Mouse (Mus musculus) lung, embryonic 16.5 days (tissue): Measurements from ENCODE around the gene Myod1. TPM values are rescaled to one million over a fixed set of nuclear protein-coding genes. Genes with fewer than 3 reads are reported as not detected.

Source experiments
- ATAC-seq: fragments of 200-750 bp; cut with Nextera tagmentation; 2 replicates; pipeline ENCODE4 v1.8.0; 2017; ENCODE audit warnings: low read depth, mild to moderate bottlenecking, moderate library complexity
- H3K27ac ChIP-seq: fragments of 300-500 bp; sonication (generic); 2 replicates; pipeline ENCODE4 v1.5.1; 2014; ENCODE audit warnings: mild to moderate bottlenecking, control low read depth, low read length
- H3K27me3 ChIP-seq: fragments of 300-500 bp; sonication (generic); 2 replicates; pipeline ENCODE4 v1.6.1; 2014; ENCODE audit warnings: low read depth, low read length, mixed read lengths; ENCODE audit not compliant: control insufficient read depth, insufficient read depth
- H3K36me3 ChIP-seq: fragments of 300-500 bp; sonication (generic); 2 replicates; pipeline ENCODE4 v1.6.1; 2014; ENCODE audit warnings: low read length; ENCODE audit not compliant: control insufficient read depth, insufficient read depth
- H3K4me1 ChIP-seq: fragments of 300-500 bp; sonication (generic); replicated peaks from 2 replicates; pipeline ENCODE4 v1.6.1; 2014; ENCODE audit warnings: low read length, mixed read lengths; ENCODE audit not compliant: control insufficient read depth, insufficient read depth
- H3K4me2 ChIP-seq: fragments of 300-500 bp; sonication (generic); 2 replicates; pipeline ENCODE4 v1.6.1; 2014; ENCODE audit warnings: low read depth, low read length, control low read depth
- H3K4me3 ChIP-seq: fragments of 300-500 bp; sonication (generic); 2 replicates; pipeline ENCODE4 v1.5.1; 2014; ENCODE audit warnings: mild to moderate bottlenecking, low read length, control low read depth
- H3K9ac ChIP-seq: fragments of 300-500 bp; sonication (generic); 2 replicates; pipeline ENCODE4 v1.6.1; 2014; ENCODE audit warnings: low read length, control low read depth
- H3K9me3 ChIP-seq: fragments of 300-500 bp; sonication (generic); 2 replicates; pipeline ENCODE4 v1.6.1; 2016; ENCODE audit warnings: low read length; ENCODE audit not compliant: control insufficient read depth
- whole genome bisulfite sequencing: fragments of 180-500 bp; shearing (Covaris S2); extraction: QIAGEN DNeasy Blood & Tissue Kit; methylation state at CpG from one replicate; pipeline ENCODE4 v1.1.7; 2014; 5-methylcytosine and 5-hydroxymethylcytosine counted together
- polyA plus RNA-seq: library from polyadenylated mRNA; unstranded; fragments of >200 nt; fragmentation: Nextera tagmentation; extraction: Ambion mirVana; gene quantifications from 2 replicates; pipeline ENCODE4 v1.2.1, GENCODE M21; 2015

The Myod1 gene
- polyA plus RNA-seq, 1 experiment from 2014 or later = 0.65 TPM

DNA sequence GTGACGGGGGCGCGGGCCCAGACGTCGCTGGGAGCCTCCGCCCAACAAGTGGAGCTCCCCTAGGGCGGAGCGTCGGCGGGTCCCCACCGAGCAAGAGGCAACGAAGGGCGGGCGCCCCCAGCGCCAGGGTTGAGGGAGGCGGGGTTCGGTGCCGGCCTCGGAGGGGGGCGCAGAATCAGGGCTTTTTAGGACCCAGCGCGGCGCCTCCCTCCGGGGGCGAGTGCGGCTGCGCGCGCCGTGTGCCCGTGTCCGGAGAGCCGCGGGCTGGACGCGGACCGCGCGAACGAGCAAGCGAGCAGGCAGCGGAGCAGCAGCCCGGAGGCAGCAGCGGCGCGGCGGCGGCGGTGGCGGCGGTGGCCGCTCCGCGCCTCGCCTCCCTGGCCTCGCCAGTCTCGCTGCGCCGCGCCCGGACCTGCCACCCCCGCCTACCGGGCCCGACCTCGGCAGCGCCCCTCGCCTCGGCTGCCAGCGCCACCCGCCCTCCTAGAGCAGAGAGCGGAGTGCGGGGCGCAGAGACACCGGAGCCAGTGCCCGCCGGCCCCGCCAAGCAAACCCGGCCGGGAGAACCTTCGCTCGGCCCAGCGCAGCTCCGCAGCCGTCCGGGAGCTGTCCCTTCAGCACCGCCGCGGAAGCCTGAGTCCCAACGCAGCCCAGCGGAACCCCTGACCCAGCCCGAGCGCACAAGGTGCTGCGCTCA is 20.1 kb downstream of the Myod1 start, which contains the start of gene Kcnc1:
TSS of gene Kcnc1 (plus strand) at position 267 of the 697 bp plus-strand sequence.
- peak within 1 kb of the TSS; percentile 52 for H3K4me3 ChIP-seq
- peak within 1 kb of the TSS; percentile 88 for H3K4me2 ChIP-seq
- no peaks in the 10 kb centered on the region for H3K36me3 ChIP-seq
- H3K9ac ChIP-seq = no peak within 1 kb of the TSS
- peaks cover 9% of the 10 kb centered on the region for H3K4me1 ChIP-seq
- H3K27me3 ChIP-seq = peaks cover 68% of the 10 kb centered on the region
- WGBS = under 1% methylated on average over 45 of the region's 93 CpGs
- no peak within 1 kb of the TSS for H3K27ac ChIP-seq
- ATAC-seq = peak; percentile 83
- H3K9me3 ChIP-seq = no peaks in the 10 kb centered on the region

DNA sequence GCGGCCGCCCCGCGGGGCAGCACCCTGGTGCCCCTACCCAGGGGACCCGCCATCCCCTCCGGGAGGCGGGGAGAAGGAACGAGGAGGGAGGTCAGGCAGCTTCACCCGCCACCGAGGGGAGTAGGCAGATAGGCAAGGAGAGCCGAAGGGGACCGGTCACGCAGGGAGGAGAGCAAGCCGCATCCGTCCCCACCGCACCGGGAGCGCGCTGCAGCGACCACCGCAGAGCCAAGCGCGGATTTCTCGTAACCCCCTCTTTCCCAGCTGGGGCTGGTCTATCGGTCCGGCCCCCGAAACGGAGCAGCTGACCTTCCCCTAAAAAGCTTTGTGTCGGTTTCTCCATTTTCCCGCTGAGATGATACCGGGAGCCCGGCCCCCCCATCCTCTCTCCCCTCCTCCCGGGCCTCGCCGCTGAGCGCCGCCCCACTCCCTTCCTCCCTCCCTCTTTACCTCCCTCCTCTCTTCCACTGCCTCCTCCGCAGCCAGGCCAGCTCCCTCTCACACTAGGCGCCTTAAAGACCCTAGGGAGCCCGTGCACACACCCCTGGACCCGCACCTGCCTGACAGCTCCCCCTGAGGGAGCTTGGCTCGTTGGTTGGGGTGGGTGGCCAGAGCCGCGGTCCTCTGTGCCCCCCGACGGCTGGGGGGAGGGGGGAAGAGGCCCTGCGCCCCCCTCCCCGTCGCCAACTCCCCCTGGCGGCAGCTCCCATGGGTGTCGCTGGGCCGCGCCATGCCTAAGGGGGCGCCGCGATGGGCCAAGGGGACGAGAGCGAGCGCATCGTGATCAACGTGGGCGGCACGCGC is 20.9 kb downstream of the Myod1 start:
- peak overlapping the region; percentile 88 for H3K4me2 ChIP-seq
- no peak overlapping the region for H3K27ac ChIP-seq
- no peak overlapping the region for H3K9ac ChIP-seq
- 1% methylated on average over 36 of the region's 64 CpGs for WGBS
- no peaks in the 10 kb centered on the region for H3K36me3 ChIP-seq
- peaks cover 9% of the 10 kb centered on the region for H3K4me1 ChIP-seq
- peak; percentile 19; the same call in 1 of the 2 replicates for ATAC-seq
- H3K4me3 ChIP-seq = peak overlapping the region; percentile 52
- H3K27me3 ChIP-seq = peaks cover 68% of the 10 kb centered on the region
- no peaks in the 10 kb centered on the region for H3K9me3 ChIP-seq

DNA sequence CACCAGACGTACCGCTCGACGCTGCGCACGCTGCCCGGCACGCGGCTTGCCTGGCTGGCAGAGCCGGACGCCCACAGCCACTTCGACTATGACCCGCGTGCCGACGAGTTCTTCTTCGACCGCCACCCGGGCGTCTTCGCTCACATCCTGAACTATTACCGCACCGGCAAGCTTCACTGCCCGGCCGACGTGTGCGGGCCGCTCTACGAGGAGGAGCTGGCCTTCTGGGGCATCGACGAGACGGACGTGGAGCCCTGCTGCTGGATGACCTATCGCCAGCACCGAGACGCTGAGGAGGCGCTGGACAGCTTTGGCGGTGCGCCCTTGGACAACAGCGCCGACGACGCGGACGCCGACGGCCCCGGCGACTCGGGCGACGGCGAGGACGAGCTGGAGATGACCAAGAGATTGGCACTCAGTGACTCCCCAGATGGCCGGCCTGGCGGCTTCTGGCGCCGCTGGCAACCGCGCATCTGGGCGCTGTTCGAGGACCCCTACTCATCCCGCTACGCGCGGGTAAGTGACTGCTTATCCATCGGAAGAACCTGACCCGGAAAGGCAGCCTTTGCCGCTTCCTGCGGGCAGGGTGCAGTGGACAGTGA is 21.6 kb downstream of the Myod1 start:
- no peak overlapping the region for H3K27ac ChIP-seq
- H3K36me3 ChIP-seq = no peaks in the 10 kb centered on the region
- H3K27me3 ChIP-seq = peaks cover 68% of the 10 kb centered on the region
- no peak overlapping the region for H3K9ac ChIP-seq
- ATAC-seq = no peak
- H3K4me1 ChIP-seq = peaks cover 9% of the 10 kb centered on the region
- 9% methylated on average over 63 of the region's 70 CpGs for WGBS
- H3K4me2 ChIP-seq = peak overlapping the region; percentile 88
- no peaks in the 10 kb centered on the region for H3K9me3 ChIP-seq
- H3K4me3 ChIP-seq = peak overlapping the region; percentile 52

- H3K4me1 ChIP-seq = peaks cover 9% of the 10 kb centered on the region
- no peak overlapping the region for H3K4me2 ChIP-seq
- H3K4me3 ChIP-seq = no peak overlapping the region
- no peaks in the 10 kb centered on the region for H3K9me3 ChIP-seq
- ATAC-seq = no peak
- no peak overlapping the region for H3K27ac ChIP-seq
- 63% methylated on average over 4 of the region's 4 CpGs for WGBS
- H3K36me3 ChIP-seq = no peaks in the 10 kb centered on the region
- H3K27me3 ChIP-seq = peaks cover 66% of the 10 kb centered on the region
- no peak overlapping the region for H3K9ac ChIP-seq
Observed at GRCm38 (mm10) chr7:46398612-46399011, 22.3 kb downstream of the Myod1 start.

GRCm38 (mm10) chr7:46399676-46400075 is 23.4 kb downstream of the Myod1 start:
- Histone ChIP-seq H3K36me3 (no peaks in the 10 kb centered on the region), H3K4me3 (no peak overlapping the region), H3K9me3 (no peaks in the 10 kb centered on the region), H3K27me3 (peaks cover 55% of the 10 kb centered on the region), H3K27ac (no peak overlapping the region), H3K9ac (no peak overlapping the region), H3K4me1 (peaks cover 9% of the 10 kb centered on the region), H3K4me2 (no peak overlapping the region)
- WGBS = 85% methylated on average over 1 of the region's 1 CpGs
- no peak for ATAC-seq

- Histone ChIP-seq H3K4me1 (peaks cover 9% of the 10 kb centered on the region), H3K9me3 (no peaks in the 10 kb centered on the region), H3K4me3 (no peak overlapping the region), H3K9ac (no peak overlapping the region), H3K27me3 (peaks cover 48% of the 10 kb centered on the region), H3K27ac (no peak overlapping the region), H3K4me2 (no peak overlapping the region), H3K36me3 (no peaks in the 10 kb centered on the region)
- WGBS = 43% methylated on average over 8 of the region's 8 CpGs
- no peak for ATAC-seq
Observed at GRCm38 (mm10) chr7:46400346-46400745, 24.1 kb downstream of the Myod1 start.

DNA sequence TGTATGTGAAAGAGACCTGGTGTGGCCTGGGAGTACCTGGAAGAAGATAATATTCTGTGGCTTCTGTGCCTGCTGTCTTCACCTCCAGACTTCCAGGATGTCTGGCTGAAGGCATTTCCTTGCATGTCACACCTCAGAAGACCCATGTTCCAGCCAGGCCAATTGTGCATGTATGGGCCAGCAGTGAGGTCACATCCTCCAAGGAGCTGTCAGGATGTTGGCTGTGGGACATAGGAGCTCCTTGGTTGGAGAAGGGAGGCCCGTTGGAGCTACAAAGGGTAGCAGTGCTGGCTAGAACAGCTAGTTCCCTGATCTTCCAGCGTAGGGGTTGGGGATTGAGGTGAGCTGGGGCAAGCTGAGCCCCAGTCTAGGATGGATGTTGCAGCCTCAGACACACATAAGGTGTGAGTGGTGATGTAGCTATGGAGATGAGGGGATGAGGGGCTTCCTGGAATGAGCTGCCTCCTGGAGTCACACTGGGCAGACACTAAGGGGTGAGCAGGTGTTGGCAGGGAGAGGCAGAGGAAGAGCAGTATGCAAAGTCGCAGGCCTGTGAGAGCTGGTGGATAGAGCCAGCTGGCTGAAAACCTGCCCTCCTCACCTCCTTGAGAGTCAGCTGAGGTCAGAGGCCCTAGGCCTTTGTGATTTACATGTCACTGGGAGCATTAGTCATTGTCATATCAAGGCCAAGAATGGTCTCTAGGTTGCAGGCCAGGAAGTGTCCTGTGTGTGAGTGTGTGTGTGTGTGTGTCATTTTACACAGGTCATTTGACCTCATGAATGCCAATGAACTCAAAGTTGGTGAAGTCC is 25.3 kb downstream of the Myod1 start:
- no peak for ATAC-seq
- 60% methylated on average over 3 of the region's 3 CpGs for WGBS
- Histone ChIP-seq H3K4me1 (peaks cover 5% of the 10 kb centered on the region), H3K9me3 (no peaks in the 10 kb centered on the region), H3K4me2 (no peak overlapping the region), H3K36me3 (no peaks in the 10 kb centered on the region), H3K27me3 (peaks cover 36% of the 10 kb centered on the region), H3K27ac (no peak overlapping the region), H3K4me3 (no peak overlapping the region), H3K9ac (no peak overlapping the region)

DNA sequence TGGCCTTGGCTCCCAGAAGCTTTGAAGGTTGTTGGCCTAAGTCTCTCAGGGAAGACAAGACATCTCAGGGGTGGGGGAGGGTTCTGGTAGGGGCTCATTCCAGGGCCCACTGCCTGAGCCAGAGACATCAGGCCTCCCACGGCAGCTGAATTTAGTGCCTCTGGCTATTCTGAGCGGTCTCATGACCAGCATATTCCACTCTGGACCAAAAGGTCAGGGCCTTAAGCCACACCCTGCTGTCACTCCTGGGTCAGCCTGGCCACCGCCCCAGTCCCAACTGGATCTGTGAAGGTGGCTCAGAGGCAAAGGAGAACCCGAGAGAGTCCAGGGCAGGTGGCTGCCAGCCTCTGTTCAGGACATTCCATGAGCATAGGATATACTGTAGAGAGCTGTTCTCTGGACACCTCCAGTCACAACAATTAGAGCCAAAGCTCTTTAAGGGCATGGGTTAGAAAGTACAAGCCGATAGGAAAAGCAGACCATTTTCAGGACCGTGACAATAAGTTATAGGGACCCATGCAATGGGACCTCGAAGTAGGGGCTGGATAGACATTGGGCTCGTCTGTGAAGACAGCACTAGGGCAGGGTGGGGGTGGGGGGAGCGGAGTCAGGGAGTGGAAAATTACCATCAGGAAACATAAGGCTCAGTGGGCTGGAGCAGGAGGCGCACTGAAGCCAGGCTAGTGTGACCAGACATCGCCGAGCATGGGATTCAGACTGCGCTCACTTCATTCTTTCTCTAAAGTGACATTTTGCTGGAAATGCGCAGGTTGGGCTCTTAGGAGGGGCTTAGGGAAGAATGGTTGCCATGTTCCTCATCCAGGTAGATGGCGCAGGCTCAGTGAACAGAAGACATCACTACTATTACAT is 27.6 kb downstream of the Myod1 start:
- no peak for ATAC-seq
- H3K9me3 ChIP-seq = no peaks in the 10 kb centered on the region
- H3K4me3 ChIP-seq = no peak overlapping the region
- 76% methylated on average over 15 of the region's 15 CpGs for WGBS
- no peak overlapping the region for H3K27ac ChIP-seq
- H3K9ac ChIP-seq = no peak overlapping the region
- no peaks in the 10 kb centered on the region for H3K4me1 ChIP-seq
- H3K4me2 ChIP-seq = no peak overlapping the region
- H3K36me3 ChIP-seq = no peaks in the 10 kb centered on the region
- H3K27me3 ChIP-seq = peaks cover 13% of the 10 kb centered on the region
